In genomic region chr15:81448463-81448862, GRCm38 (mm10) we compare ENCODE assay signal across 9 mouse cellular contexts. TPM values are rescaled to one million over a fixed set of nuclear protein-coding genes. Genes with fewer than 3 reads are reported as not detected.
DNase-seq lines count a peak whose midpoint lies in the region; ATAC-seq and TF ChIP-seq lines count a peak whose summit lies in the region.
"Had no signal": no experiment of that assay in that cellular context is flagged by ENCODE, and none has a peak within 500 bp of the region (broad histone marks: within the 10 kb centered on the region; RNA-seq: fewer than 3 reads in every experiment).

No protein-coding gene starts in this region.

- no peak overlapping the region for H3K4me2 ChIP-seq in kidney, embryonic 16.5 days (replicated peaks; ENCODE audit: low read depth, low read length)
- no peak overlapping the region for H3K4me2 ChIP-seq in intestine, embryonic 14.5 days (ENCODE audit: low read length)
- H3K4me2 ChIP-seq in limb, embryonic 14.5 days (replicated peaks; ENCODE audit: low read depth, low read length, severe bottlenecking): no peak overlapping the region

- H3K4me1 ChIP-seq in kidney, adult 2 months (ENCODE audit: control insufficient read depth, insufficient read depth, low read length): no peaks in the 10 kb centered on the region
- no peaks in the 10 kb centered on the region for H3K4me1 ChIP-seq in kidney, embryonic 16.5 days (ENCODE audit: insufficient read depth, low read length)
- no peaks in the 10 kb centered on the region for H3K4me1 ChIP-seq in intestine, embryonic 14.5 days (replicated peaks; ENCODE audit: control insufficient read depth, insufficient read depth, low read length)
- H3K4me1 ChIP-seq in limb, embryonic 14.5 days (ENCODE audit: control insufficient read depth, insufficient read depth, low read length): no peaks in the 10 kb centered on the region

- no peaks in the 10 kb centered on the region; the same call in 1 of the 2 replicates for H3K36me3 ChIP-seq in kidney, adult 2 months (ENCODE audit: control insufficient read depth, insufficient read depth, low read length)
- H3K36me3 ChIP-seq in kidney, embryonic 16.5 days (ENCODE audit: insufficient read depth, low read length): peaks cover 21% of the 10 kb centered on the region
- H3K36me3 ChIP-seq in intestine, embryonic 14.5 days (ENCODE audit: control insufficient read depth, insufficient read depth, low read length): peaks cover 38% of the 10 kb centered on the region
- peaks cover 31% of the 10 kb centered on the region for H3K36me3 ChIP-seq in limb, embryonic 14.5 days (ENCODE audit: control insufficient read depth, insufficient read depth, low read length)

- peak; percentile 37 for TF ChIP-seq CTCF in kidney, adult 2 months (conservative IDR thresholded peaks at IDR 0.05; ENCODE audit: insufficient read depth, insufficient read length, low read depth, low read length)

- no peak overlapping the region for H3K27ac ChIP-seq in kidney, adult 2 months (ENCODE audit: insufficient read depth, low read depth, low read length)
- H3K27ac ChIP-seq in kidney, embryonic 16.5 days (ENCODE audit: low read length): no peak overlapping the region
- H3K27ac ChIP-seq in intestine, embryonic 14.5 days (ENCODE audit: low read depth): no peak overlapping the region
- no peak overlapping the region for H3K27ac ChIP-seq in limb, embryonic 14.5 days (replicated peaks; ENCODE audit: low read depth, low read length)

- no peak for ATAC-seq in kidney, embryonic 16.5 days (ENCODE audit: low FRiP score, low TSS enrichment)
- peak; percentile 88 for ATAC-seq in erythroblast, adult 5-6 weeks (replicated peaks; ENCODE audit: low FRiP score, poor library complexity, severe bottlenecking)
- 0 out of 2 replicates have a peak, but pooled peaks have one; percentile 40 for ATAC-seq in intestine, embryonic 14.5 days (replicated peaks; ENCODE audit: low FRiP score, low TSS enrichment, low read depth)
- ATAC-seq in limb, embryonic 14.5 days (ENCODE audit: low FRiP score, low read depth): peak; percentile 65

- H3K9ac ChIP-seq in kidney, embryonic 16.5 days (replicated peaks; ENCODE audit: low read length): no peak overlapping the region
- no peak overlapping the region for H3K9ac ChIP-seq in intestine, embryonic 14.5 days (ENCODE audit: low read length)
- H3K9ac ChIP-seq in limb, embryonic 14.5 days (ENCODE audit: low read depth, low read length, severe bottlenecking): no peak overlapping the region

- no peak for TF ChIP-seq POLR2A in kidney, adult 2 months (IDR thresholded peaks at IDR 0.05; ENCODE audit: low read depth, low read length)
- TF ChIP-seq POLR2A in limb, embryonic 14.5 days (IDR thresholded peaks at IDR 0.05; ENCODE audit: borderline replicate concordance, extremely low read depth, insufficient read depth, insufficient read length): no peak

- WGBS in kidney, adult 2 months: 45% methylated on average over 3 of the region's 3 CpGs
- WGBS in kidney, embryonic 16.5 days: 48% methylated on average over 3 of the region's 3 CpGs
- 46% methylated on average over 3 of the region's 3 CpGs for WGBS in intestine, embryonic 14.5 days
- 47% methylated on average over 3 of the region's 3 CpGs for WGBS in limb, embryonic 14.5 days

- H3K9me3 ChIP-seq in kidney, embryonic 16.5 days (ENCODE audit: low read length): no peaks in the 10 kb centered on the region
- no peaks in the 10 kb centered on the region for H3K9me3 ChIP-seq in intestine, embryonic 14.5 days (ENCODE audit: control insufficient read depth, low read length)
- H3K9me3 ChIP-seq in limb, embryonic 14.5 days (ENCODE audit: control insufficient read depth, low read length): no peaks in the 10 kb centered on the region
- H3K9me3 ChIP-seq: megakaryocyte, embryonic 14.5 days had no signal

- no peaks in the 10 kb centered on the region for H3K27me3 ChIP-seq in kidney, adult 2 months (replicated peaks; ENCODE audit: control insufficient read depth, insufficient read depth, low read length)
- H3K27me3 ChIP-seq in kidney, embryonic 16.5 days (ENCODE audit: insufficient read depth, low read length): no peaks in the 10 kb centered on the region
- no peaks in the 10 kb centered on the region for H3K27me3 ChIP-seq in intestine, embryonic 14.5 days (replicated peaks; ENCODE audit: control insufficient read depth, insufficient read depth, low read length)
- no peaks in the 10 kb centered on the region for H3K27me3 ChIP-seq in limb, embryonic 14.5 days (ENCODE audit: control insufficient read depth, insufficient read depth, low read length)
- H3K27me3 ChIP-seq: megakaryocyte, embryonic 14.5 days had no signal

- H3K4me3 ChIP-seq in kidney, adult 2 months (ENCODE audit: insufficient read depth, low read depth, low read length): no peak overlapping the region
- H3K4me3 ChIP-seq in kidney, embryonic 16.5 days (ENCODE audit: low read length): no peak overlapping the region
- no peak overlapping the region for H3K4me3 ChIP-seq in intestine, embryonic 14.5 days (ENCODE audit: low read depth, low read length)
- no peak overlapping the region for H3K4me3 ChIP-seq in limb, embryonic 14.5 days (replicated peaks; ENCODE audit: low read length)
- H3K4me3 ChIP-seq: megakaryocyte, embryonic 14.5 days had no signal

- peak; percentile 82 for DNase-seq in kidney, adult 2 months
- peak; percentile 70 for DNase-seq in adrenal gland, postnatal 14 days
- DNase-seq in intestine, embryonic 14.5 days (ENCODE audit: low spot score): peak; percentile 64
- peak; percentile 93 for DNase-seq in limb, embryonic 14.5 days (ENCODE audit: low spot score)
- DNase-seq in neural tube, embryonic 10.5 days (ENCODE audit: extremely low spot score, low spot score): peak; percentile 56
- peak; percentile 16 for DNase-seq in testis, postnatal 14 days (ENCODE audit: low spot score)

RNA-seq across cellular contexts. Expression of gene Rbx1, which starts 17.6 kb away (rescaled TPM):
- 76.3 and 118 TPM in 2 replicates for polyA plus RNA-seq in kidney, adult 2 months (2012; rRNA removed)
- 423 and 428 TPM in 2 replicates for polyA plus RNA-seq in kidney, embryonic 16.5 days (2015; fragmentation: Nextera tagmentation; extraction: Ambion mirVana)
- total RNA-seq in adrenal gland, postnatal 14 days (2021): 118 and 119 TPM in 2 replicates
- 52.7 and 66.1 TPM in 2 replicates for total RNA-seq in erythroblast, adult 5-6 weeks (2015; ENCODE audit: low replicate concordance)
- total RNA-seq in erythroblast, adult 5-6 weeks (2017; ENCODE audit: low replicate concordance): 38.1 and 39.2 TPM in 2 replicates
- 514 and 518 TPM in 2 replicates for polyA plus RNA-seq in intestine, embryonic 14.5 days (2014; fragmentation: Nextera tagmentation; extraction: Ambion mirVana)
- polyA plus RNA-seq in limb, embryonic 14.5 days (2012; rRNA removed): 154 and 233 TPM in 2 replicates
- 515 and 532 TPM in 2 replicates for polyA plus RNA-seq in limb, embryonic 14.5 days (2014; fragmentation: Nextera tagmentation; extraction: Ambion mirVana)

RNA-seq across cellular contexts. Expression of gene Dnajb7, which starts 40.4 kb away (rescaled TPM):
- polyA plus RNA-seq in kidney, adult 2 months (2012; rRNA removed): 0.06 TPM in 1 of 2 replicates, not detected in the other
- polyA plus RNA-seq in kidney, embryonic 16.5 days (2015; fragmentation: Nextera tagmentation; extraction: Ambion mirVana): 1.3 and 3.4 TPM in 2 replicates
- not detected in 2 replicates for total RNA-seq in adrenal gland, postnatal 14 days (2021)
- not detected in 2 replicates for total RNA-seq in erythroblast, adult 5-6 weeks (2015; ENCODE audit: low replicate concordance)
- not detected in 2 replicates for total RNA-seq in erythroblast, adult 5-6 weeks (2017; ENCODE audit: low replicate concordance)
- polyA plus RNA-seq in intestine, embryonic 14.5 days (2014; fragmentation: Nextera tagmentation; extraction: Ambion mirVana): 1.2 and 2.1 TPM in 2 replicates
- polyA plus RNA-seq in limb, embryonic 14.5 days (2012; rRNA removed): not detected in 2 replicates
- 1.00 and 1.4 TPM in 2 replicates for polyA plus RNA-seq in limb, embryonic 14.5 days (2014; fragmentation: Nextera tagmentation; extraction: Ambion mirVana)

RNA-seq across cellular contexts. Expression of gene Xpnpep3, which starts 48.5 kb away (rescaled TPM):
- polyA plus RNA-seq in kidney, adult 2 months (2012; rRNA removed): 9.6 and 10.7 TPM in 2 replicates
- polyA plus RNA-seq in kidney, embryonic 16.5 days (2015; fragmentation: Nextera tagmentation; extraction: Ambion mirVana): 10.9 and 13.9 TPM in 2 replicates
- 21.6 and 29.2 TPM in 2 replicates for total RNA-seq in adrenal gland, postnatal 14 days (2021)
- total RNA-seq in erythroblast, adult 5-6 weeks (2015; ENCODE audit: low replicate concordance): 0.63 and 3.8 TPM in 2 replicates
- total RNA-seq in erythroblast, adult 5-6 weeks (2017; ENCODE audit: low replicate concordance): 3.3 and 7.2 TPM in 2 replicates
- polyA plus RNA-seq in intestine, embryonic 14.5 days (2014; fragmentation: Nextera tagmentation; extraction: Ambion mirVana): 6.7 and 8.2 TPM in 2 replicates
- 10.4 and 10.5 TPM in 2 replicates for polyA plus RNA-seq in limb, embryonic 14.5 days (2012; rRNA removed)
- 6.6 and 7.7 TPM in 2 replicates for polyA plus RNA-seq in limb, embryonic 14.5 days (2014; fragmentation: Nextera tagmentation; extraction: Ambion mirVana)

RNA-seq across cellular contexts. Expression of gene St13, which starts 48.6 kb away (rescaled TPM):
- 40.7 and 46.3 TPM in 2 replicates for polyA plus RNA-seq in kidney, adult 2 months (2012; rRNA removed)
- polyA plus RNA-seq in kidney, embryonic 16.5 days (2015; fragmentation: Nextera tagmentation; extraction: Ambion mirVana): 192 and 194 TPM in 2 replicates
- 256 and 303 TPM in 2 replicates for total RNA-seq in adrenal gland, postnatal 14 days (2021)
- total RNA-seq in erythroblast, adult 5-6 weeks (2015; ENCODE audit: low replicate concordance): 14.8 and 48.3 TPM in 2 replicates
- 27.7 and 35.1 TPM in 2 replicates for total RNA-seq in erythroblast, adult 5-6 weeks (2017; ENCODE audit: low replicate concordance)
- polyA plus RNA-seq in intestine, embryonic 14.5 days (2014; fragmentation: Nextera tagmentation; extraction: Ambion mirVana): 138 and 154 TPM in 2 replicates
- 44.0 and 81.7 TPM in 2 replicates for polyA plus RNA-seq in limb, embryonic 14.5 days (2012; rRNA removed)
- polyA plus RNA-seq in limb, embryonic 14.5 days (2014; fragmentation: Nextera tagmentation; extraction: Ambion mirVana): 137 and 141 TPM in 2 replicates

Comparison
In these comparisons a context has a peak if more than half of its experiments do, and no peak if none do; other contexts are left out.
1. DNase-seq: peak in every context shown above with its lines; median percentile 93 in limb, embryonic 14.5 days; 82 in kidney, adult 2 months; 70 in adrenal gland, postnatal 14 days; 64 in intestine, embryonic 14.5 days; 56 in neural tube, embryonic 10.5 days; 16 in testis, postnatal 14 days.